Mouse (Mus musculus) thymus, postnatal 0 days (tissue): ENCODE measurements around the gene Zfp933. TPM values are rescaled to one million over a fixed set of nuclear protein-coding genes. Genes with fewer than 3 reads are reported as not detected.
"Not testable (repeated sequence)": the region's sequence is repeated elsewhere in the genome, so short reads cannot be mapped to it uniquely, and the experiment has no call there.

Experiments
- DNase-seq: peaks from one replicate; pipeline ENCODE4 v3.0.0-alpha.2; 2015; ENCODE audit warnings: low spot score
- polyA plus RNA-seq: library from polyadenylated mRNA; unstranded; fragments of >200 nt; fragmentation: Nextera tagmentation; extraction: Ambion mirVana; gene quantifications from 2 replicates; pipeline ENCODE4 v1.2.1, GENCODE M21; 2015

Zfp933 gene
- polyA plus RNA-seq, 1 experiment from 2014 or later = 5.6 TPM

DNA sequence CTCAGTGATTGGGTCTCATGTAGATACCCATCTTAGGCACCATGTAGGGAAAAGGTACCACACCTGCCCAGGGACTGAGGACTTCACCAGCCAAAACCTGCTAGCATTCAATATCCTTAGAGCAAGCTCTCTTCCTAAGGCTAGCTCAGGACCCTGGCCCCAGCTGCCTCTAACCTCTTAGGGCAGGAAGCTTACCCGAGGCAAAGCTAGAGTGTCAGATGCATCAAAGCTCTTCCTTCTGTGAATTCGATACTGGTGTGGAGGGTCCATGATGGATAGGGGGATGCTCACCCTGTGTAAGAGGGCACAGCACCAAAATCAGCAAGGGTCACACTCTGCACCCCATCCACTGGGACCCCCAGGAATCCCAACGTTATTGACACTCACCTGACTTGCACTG is 13.9 kb upstream of the Zfp933 start:
- no peak for DNase-seq

DNA sequence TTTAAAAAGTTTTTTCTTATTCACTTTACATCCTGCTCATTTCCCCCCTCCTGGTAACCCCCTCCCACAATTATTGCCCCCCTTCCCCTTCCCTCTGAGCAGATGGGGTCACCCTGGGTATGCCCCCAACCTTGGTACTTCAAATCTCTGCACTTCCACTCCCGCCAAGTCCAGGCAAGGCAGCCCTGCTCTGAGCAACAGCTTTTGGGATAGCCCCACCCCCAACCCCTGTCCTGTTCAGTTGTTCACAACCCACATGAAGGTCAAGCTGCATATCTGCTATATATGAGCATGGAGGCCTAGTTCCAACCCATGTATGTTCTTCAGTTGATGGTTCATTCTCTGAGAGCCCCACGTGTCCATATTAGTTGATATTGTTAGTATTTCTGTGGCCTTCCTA is 2.6 kb upstream of the Zfp933 start:
- DNase-seq = no peak

DNA sequence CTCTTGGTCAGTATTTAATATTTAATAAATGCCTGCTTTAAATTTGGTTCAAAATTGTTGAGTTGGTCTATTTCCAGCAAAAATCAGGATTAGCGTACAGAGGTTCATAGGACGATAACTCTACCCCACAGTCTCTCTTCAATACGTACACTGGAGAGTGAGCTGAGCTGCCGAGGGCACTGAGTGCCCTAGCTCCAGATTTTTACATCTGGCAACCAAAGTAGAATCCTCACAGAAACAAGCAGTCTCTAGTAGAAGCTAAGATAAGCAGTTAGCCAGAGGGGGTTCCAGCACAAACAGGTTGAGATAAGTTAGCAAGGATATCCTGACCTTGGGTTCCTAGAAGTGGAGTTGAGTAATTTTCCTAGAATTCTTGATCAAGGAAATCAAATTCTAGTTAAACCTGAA is 422 bp upstream of the Zfp933 start:
- DNase-seq = no peak

DNA sequence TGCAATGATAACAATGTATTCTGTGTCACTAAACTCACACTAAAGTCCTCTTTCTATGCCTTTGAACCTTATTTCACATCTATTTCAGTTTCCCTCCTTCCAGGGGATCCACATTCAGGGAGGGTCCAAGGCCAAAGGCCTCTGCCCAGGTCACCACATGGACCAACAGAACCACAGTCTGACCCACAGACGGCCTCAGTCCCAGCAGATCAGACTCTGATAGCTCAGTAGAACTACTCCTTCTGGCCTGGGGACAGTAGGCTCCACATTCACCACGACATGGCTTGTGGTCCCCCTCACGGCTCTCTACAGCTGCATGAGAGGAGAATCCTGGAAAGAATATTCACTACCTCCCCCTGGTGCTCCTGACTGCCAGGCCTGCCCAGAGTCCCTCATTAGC is 5.3 kb downstream of the Zfp933 start:
- no peak for DNase-seq

DNA sequence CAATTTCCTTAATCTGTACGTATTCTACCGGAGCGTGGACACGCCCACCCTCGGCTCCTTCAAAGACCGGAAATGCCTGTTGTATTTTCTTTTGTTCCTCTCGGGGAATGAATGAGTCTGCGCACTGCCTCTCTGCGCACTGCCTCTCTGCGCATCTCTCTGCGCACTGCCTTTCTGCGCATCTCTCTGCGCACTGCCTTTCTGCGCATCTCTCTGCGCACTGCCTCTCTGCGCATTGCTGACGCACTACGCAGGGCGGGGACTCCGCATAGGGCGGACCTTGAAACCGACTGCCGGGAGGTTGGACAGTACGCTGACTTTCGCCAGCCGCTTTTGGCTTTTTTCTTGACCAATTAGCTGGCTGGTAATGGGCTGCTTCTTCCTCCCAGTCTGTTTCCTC is 8.9 kb downstream of the Zfp933 start:
- not testable (repeated sequence) for DNase-seq

DNA sequence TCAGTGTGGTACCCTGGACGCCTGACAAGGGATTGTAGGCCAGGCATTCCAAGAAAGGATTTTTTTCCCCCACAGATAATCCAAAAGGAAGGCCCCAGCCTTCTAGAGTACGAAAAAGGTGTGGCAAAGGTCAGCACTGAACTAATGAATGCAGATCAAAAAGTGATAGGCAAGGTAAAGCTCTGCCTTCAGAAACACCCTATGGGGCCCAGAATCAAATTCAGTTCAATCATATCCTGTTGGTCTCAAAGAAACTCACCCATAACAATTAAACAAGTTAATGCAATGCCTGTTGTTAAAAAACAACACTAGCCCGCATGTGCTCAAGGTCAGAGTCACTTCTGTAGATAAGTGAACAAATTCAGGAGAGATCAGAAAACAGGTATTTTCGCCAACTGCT is 23.8 kb downstream of the Zfp933 start:
- no peak for DNase-seq

DNA sequence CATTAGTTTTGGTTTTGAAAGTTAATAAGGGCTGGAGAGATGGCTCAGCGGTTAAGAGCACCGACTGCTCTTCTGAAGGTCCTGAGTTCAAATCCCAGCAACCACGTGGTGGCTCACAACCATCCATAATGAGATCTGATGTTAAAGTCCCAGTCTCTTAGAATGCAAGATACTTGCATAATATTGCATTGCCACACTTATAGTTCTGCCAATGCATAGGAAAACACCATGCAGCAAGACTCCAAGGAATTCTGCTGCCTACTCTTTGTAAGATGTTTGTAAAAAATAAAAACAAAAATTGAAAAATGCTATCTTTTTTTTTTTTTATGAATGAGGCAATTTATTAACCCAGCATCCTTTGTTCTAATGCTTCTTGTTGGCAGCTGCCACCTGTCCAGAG is 26.8 kb downstream of the Zfp933 start:
- DNase-seq = not testable (repeated sequence)

DNA sequence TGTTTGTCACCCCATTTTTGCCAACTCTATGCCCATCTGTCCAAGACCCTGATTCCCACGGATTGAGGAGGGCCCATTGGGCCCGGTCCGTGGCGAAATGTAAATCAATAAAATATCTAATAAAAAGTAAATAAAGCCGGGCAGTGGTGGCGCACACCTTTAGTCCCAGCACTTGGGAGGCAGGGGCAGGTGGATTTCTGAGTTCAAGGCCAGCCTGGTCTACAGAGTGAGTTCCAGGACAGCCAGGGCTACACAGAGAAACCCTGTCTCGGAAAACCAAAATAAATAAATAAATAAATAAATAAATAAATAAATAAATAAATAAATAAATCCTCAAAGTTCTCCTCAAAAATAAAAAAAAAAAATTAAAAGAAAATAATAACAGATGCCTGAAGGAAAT is 28.5 kb downstream of the Zfp933 start:
- DNase-seq = not testable (repeated sequence)

DNA sequence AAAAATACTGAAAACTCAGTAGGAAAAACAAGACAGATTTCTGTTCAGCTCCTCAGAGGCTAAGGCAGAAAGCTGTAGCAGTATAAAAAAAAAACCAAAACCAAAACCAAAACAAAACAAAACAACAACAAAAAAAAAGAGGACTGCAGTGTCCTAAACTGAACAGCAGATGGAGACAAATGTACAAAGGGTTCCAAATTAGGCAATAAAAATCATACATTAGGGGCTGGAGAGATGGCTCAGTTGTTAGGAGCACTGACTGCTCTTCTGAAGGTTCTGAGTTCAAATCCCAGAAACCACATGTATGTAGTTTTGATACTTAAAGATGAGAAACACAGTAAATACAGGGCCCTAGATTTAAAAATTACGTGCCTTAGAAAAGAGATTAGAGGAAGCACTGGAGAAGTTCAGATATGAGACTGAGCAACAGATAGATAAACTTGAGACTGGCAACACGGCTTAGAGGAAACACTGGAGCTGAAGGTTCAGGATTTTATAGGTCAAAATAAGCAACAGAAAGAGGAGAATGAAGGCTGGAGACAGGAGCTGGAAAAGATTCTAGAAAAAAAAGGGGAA is 33.5 kb downstream of the Zfp933 start:
- peak; percentile 56 for DNase-seq

DNA sequence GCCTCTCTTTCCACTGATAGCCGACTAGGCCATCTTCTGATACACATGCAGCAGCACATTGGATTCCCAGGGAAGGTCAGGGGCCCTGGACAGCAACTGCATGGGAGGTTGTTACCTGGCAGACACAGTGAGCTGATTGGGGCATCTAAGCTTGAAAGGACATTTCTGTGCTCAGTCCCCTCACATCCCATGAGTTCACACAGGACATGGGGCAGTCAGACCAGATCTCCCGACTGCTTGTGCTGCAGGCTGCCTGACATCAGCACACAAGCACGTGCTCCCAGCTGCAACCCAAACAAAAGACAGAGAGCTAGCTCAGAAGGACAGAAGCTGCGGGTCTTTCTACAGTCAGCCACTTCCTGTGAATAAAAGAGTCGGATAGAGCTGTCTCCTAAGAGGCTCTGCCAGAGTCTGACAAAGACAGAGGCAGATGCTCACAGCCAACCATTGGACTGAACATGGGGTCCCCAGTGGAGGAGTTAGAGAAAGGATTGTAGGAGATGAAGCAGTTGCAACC is 34.9 kb downstream of the Zfp933 start:
- peak; percentile 86 for DNase-seq

DNA sequence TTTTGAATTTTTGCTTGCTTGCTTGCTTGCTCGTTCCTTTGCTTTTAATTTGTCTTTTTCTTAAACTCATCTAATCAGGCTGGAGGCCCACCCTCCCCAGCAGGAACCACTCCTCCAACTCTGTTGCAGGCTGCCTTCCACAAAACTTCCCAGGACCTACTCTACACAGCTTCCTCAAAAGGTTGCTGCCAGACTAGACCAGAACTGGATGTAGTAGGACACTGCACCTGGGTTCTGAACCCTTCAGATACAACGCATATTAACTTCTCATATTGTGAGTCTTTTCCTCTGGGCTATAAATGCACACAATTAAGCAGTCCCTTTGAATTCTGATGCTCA is 38.2 kb downstream of the Zfp933 start:
- not testable (repeated sequence) for DNase-seq

DNA sequence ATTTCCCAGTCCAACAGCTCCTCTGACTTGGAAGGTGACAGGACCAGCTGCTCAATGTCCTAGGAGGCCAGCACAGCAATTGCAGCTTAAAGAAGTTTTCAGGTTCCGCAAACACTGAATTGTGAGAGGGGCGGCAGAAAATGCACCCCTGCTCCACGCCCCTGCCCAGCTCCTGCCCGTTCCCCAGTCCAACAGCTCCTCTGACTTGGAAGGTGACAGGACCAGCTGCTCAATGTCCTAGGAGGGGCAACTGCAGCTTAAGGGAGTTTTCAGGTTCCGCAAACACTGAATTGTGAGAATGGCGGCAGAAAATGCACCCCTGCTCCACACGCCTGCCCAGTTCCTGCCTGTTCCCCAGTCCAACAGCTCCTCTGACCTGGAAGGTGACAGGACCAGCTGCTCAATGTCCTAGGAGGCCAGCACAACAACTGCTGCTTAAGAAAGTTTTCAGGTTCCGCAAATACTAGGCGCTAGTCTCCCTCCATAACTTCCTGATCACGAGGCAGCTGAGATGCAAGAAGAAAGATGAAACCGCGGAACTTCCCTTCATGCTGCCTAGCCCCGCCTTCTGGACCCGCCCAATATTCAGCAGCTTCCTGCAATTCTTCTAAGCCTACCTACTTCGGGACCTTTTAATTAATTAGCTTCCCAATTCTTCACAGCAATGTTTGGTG is 38.7 kb downstream of the Zfp933 start, which contains the start of gene Zfp984:
Gene Zfp984 (minus strand): TSS at position 497 of the 674 bp plus-strand sequence.
- peak; percentile 73 for DNase-seq

DNA sequence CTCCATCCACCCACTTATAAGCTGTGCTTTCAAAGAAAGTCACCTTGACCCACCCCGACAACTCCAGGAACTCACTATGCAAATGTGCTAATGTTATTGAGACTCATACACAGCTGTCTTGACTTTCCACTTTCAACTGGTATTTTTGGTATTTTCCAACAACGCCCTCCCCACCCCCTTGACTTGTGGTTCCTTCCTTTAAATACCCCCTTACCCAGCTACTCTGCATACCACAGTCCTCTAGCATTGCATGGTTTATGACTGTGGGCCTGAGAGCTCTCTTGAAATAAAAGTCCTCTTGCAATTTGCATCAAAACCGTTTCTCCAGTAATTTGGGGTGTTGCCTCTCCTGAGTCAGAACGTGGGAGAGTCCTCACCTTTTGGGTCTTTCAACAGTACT is 39.7 kb downstream of the Zfp933 start:
- DNase-seq = not testable (repeated sequence)

DNA sequence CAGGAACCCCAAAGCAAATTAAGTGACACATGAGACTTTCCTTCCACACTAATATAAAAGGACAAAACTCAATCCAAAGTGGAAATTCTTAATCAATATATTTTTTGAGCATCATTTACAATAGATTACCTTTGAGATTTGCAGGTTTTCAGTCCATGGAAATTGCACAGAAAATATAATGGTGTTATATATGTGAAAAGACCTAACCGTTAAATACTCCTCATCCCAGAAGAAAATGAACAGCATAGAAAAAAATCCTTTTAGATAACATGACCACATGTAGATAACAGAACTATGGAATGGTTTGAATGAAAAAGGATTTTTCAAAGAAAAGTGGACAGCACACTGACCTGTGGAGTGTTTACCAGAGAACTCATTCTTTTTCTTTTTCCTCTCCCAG is 52.9 kb downstream of the Zfp933 start:
- not testable (repeated sequence) for DNase-seq

DNA sequence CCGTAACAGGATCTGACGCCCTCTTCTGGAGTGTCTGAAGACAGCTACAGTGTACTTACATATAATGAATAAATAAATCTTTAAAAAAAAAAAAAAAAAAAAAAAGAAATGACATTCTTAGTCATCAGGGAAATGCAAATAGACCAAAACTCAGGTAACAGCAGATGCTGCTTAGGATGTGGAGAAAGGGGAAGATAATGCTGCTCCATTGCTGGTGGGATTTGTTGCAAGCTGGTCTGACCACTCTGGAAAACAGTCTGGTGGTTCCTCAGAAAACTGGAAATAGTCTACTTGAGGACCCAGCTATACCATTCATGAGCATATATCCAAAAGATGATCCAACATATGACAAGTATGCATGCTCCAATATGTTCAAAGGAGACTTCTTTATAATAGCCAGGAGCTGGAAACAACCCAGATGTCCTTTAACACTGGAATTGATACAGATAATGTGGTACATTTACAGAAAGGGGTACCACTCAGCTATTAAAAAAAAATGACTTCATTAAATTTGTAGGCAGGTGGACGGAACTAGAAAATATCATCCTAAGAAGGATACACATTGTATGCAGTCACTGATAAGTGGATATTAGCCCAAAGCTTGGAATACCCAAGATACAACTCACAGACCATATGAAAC is 54.0 kb downstream of the Zfp933 start:
- DNase-seq = not testable (repeated sequence)

DNA sequence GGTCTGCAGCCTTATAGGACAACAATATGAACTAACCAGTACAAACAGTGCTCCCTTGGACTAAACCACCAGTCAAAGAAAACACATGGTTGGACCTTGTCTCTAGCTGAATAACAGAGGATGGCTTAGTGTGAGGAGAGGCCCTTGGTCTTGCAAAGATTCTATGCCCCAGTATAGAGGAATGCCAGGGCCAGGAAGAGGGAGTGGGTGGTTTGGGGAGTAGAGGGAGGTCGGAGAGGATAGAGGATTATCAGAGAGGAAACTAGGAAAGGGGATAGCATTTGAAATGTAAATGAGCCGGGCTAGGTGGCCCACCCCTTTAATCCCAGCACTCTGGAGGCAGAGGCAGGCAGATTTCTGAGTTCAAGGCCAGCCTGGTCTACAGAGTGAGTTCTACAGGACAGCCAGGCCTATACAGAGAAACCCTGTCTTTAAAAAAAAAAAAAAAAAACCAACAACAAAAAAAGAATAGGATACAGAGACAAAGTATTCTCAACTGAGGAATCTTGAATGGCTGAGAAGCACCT is 54.7 kb downstream of the Zfp933 start:
- not testable (repeated sequence) for DNase-seq

DNA sequence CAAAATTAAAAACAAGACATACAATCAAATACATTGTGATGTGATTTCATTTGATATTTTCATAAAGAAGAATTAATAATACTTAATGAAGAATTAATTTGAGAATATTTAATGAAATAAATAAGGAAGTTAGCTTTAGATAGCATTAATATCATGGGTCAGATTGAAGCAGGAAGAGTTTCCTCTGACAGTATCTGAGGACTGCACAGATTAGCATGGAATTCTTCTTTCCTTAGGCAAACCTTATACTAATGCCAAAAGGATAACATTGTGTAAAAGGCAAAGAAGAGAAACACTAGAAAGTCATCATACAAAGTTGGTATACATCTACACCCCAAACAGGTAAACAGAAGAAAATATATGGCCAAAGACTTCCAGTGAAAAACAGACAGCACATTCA is 56.4 kb downstream of the Zfp933 start:
- DNase-seq = not testable (repeated sequence)

Other genes with a start within 250 kb of the Zfp933 start
- gene Zfp979, start 205.9 kb downstream of the Zfp933 start, polyA plus RNA-seq = 1.5 and 2.0 TPM in 2 replicates
- gene Zfp534, start 145.8 kb downstream of the Zfp933 start, polyA plus RNA-seq = not detected in 2 replicates
- 16.4 TPM in 2 replicates for gene Zfp984, start 38.6 kb downstream of the Zfp933 start, polyA plus RNA-seq
- 73.5 and 88.4 TPM in 2 replicates for gene Miip, start 20.4 kb upstream of the Zfp933 start, polyA plus RNA-seq
- gene Fv1, start 20.6 kb upstream of the Zfp933 start, polyA plus RNA-seq = 4.7 and 4.9 TPM in 2 replicates
- 18.2 and 18.8 TPM in 2 replicates for gene Mfn2, start 56.3 kb upstream of the Zfp933 start, polyA plus RNA-seq
- gene Plod1, start 88.4 kb upstream of the Zfp933 start, polyA plus RNA-seq = 11.4 TPM in 2 replicates
- gene 2510039O18Rik, start 92.5 kb upstream of the Zfp933 start, polyA plus RNA-seq = 21.8 and 28.9 TPM in 2 replicates
- gene Nppb, start 137.4 kb upstream of the Zfp933 start, polyA plus RNA-seq = 0.42 and 0.62 TPM in 2 replicates
- 0.76 and 0.88 TPM in 2 replicates for gene Nppa, start 152.4 kb upstream of the Zfp933 start, polyA plus RNA-seq
- 4.1 and 4.2 TPM in 2 replicates for gene Clcn6, start 190.5 kb upstream of the Zfp933 start, polyA plus RNA-seq
- gene Mthfr, start 190.7 kb upstream of the Zfp933 start, polyA plus RNA-seq = 8.3 and 9.0 TPM in 2 replicates
- gene Agtrap, start 239.7 kb upstream of the Zfp933 start, polyA plus RNA-seq = 43.3 and 45.2 TPM in 2 replicates